Mouse (Mus musculus) testis, adult 2 months (tissue): Measurements from ENCODE around the gene Lats1. TPM values are rescaled to one million over a fixed set of nuclear protein-coding genes. Genes with fewer than 3 reads are reported as not detected.
"Not testable (repeated sequence)": the region's sequence is repeated elsewhere in the genome, so short reads cannot be mapped to it uniquely, and the experiment has no call there.

Source experiments
- H3K27ac ChIP-seq: fragments of 200-500 bp; 2 replicates; pipeline ENCODE4 v1.5.1; 2012; ENCODE audit warnings: low read depth, low read length; ENCODE audit not compliant: control insufficient read depth, insufficient read depth
- H3K27me3 ChIP-seq: fragments of 200-500 bp; 2 replicates; pipeline ENCODE4 v1.6.1; 2012; ENCODE audit warnings: mild to moderate bottlenecking, low read length, moderate library complexity; ENCODE audit not compliant: control insufficient read depth, insufficient read depth
- H3K36me3 ChIP-seq: fragments of 200-500 bp; 2 replicates; pipeline ENCODE4 v1.6.1; 2012; ENCODE audit warnings: mild to moderate bottlenecking, low read length; ENCODE audit not compliant: control insufficient read depth, insufficient read depth
- H3K4me1 ChIP-seq: fragments of 200-500 bp; 2 replicates; pipeline ENCODE4 v1.6.1; 2012; ENCODE audit warnings: low read length; ENCODE audit not compliant: control insufficient read depth, insufficient read depth
- H3K4me3 ChIP-seq: fragments of 200-500 bp; 2 replicates; pipeline ENCODE4 v1.5.1; 2012; ENCODE audit warnings: low read depth, mild to moderate bottlenecking, low read length, moderate library complexity, mixed read lengths; ENCODE audit not compliant: control insufficient read depth
- CTCF ChIP-seq: fragments of 200-500 bp; IDR thresholded peaks from 2 replicates; pipeline ENCODE4 v1.5.1; 2012; ENCODE audit warnings: low read depth, mild to moderate bottlenecking, inconsistent platforms, low read length, moderate library complexity; ENCODE audit not compliant: control insufficient read depth, insufficient read depth, insufficient replicate concordance
- POLR2A ChIP-seq: fragments of 200-500 bp; IDR thresholded peaks from 2 replicates; pipeline ENCODE4 v1.6.1; 2012; ENCODE audit warnings: low read depth, mild to moderate bottlenecking, inconsistent platforms, low read length, moderate library complexity; ENCODE audit not compliant: control insufficient read depth
- polyA plus RNA-seq: library from polyadenylated mRNA; depleted of rRNA; stranded (reverse); fragments of >200 nt; gene quantifications from 2 replicates; pipeline ENCODE4 v1.2.3, GENCODE M21; 2012; rRNA removed

The Lats1 gene
- polyA plus RNA-seq, 1 experiment = 12.9 TPM

GRCm38 (mm10) chr10:7726501-7726812 is 45.4 kb downstream of the Lats1 start:
- TF ChIP-seq CTCF (no peak), POLR2A (no peak)
- Histone ChIP-seq H3K27me3 (no peaks in the 10 kb centered on the region), H3K27ac (peak overlapping the region; percentile 90; the same call in 1 of the 2 replicates), H3K4me3 (peak overlapping the region; percentile 99), H3K4me1 (no peaks in the 10 kb centered on the region; the same call in 1 of the 2 replicates), H3K36me3 (no peaks in the 10 kb centered on the region)

- no peak overlapping the region for H3K27ac ChIP-seq
- no peaks in the 10 kb centered on the region for H3K36me3 ChIP-seq
Observed at GRCm38 (mm10) chr10:7727011-7727410, 46.0 kb downstream of the Lats1 start.

GRCm38 (mm10) chr10:7731582-7731981 is 50.6 kb downstream of the Lats1 start:
- Histone ChIP-seq H3K4me3 (no peak overlapping the region), H3K27me3 (no peaks in the 10 kb centered on the region), H3K4me1 (no peaks in the 10 kb centered on the region; the same call in 1 of the 2 replicates), H3K36me3 (no peaks in the 10 kb centered on the region), H3K27ac (no peak overlapping the region)
- TF ChIP-seq POLR2A (no peak), CTCF (no peak)

More at GRCm38 (mm10) chr10:7727011-7727410, 46.0 kb downstream of the Lats1 start:
- Histone ChIP-seq H3K4me3 (no peak overlapping the region), H3K4me1 (no peaks in the 10 kb centered on the region; the same call in 1 of the 2 replicates), H3K27me3 (no peaks in the 10 kb centered on the region)
- no peak for TF ChIP-seq POLR2A
- no peak for TF ChIP-seq CTCF

- no peak overlapping the region for H3K4me3 ChIP-seq
- no peaks in the 10 kb centered on the region for H3K27me3 ChIP-seq
- H3K36me3 ChIP-seq = no peaks in the 10 kb centered on the region
- no peaks in the 10 kb centered on the region for H3K4me1 ChIP-seq
- TF ChIP-seq CTCF (no peak), POLR2A (no peak)
- no peak overlapping the region for H3K27ac ChIP-seq
Observed at GRCm38 (mm10) chr10:7737122-7737521, 56.1 kb downstream of the Lats1 start.

GRCm38 (mm10) chr10:7737914-7738313 is 56.9 kb downstream of the Lats1 start:
- TF ChIP-seq POLR2A (no peak), CTCF (no peak)
- Histone ChIP-seq H3K36me3 (no peaks in the 10 kb centered on the region), H3K4me1 (no peaks in the 10 kb centered on the region), H3K4me3 (no peak overlapping the region), H3K27ac (no peak overlapping the region), H3K27me3 (no peaks in the 10 kb centered on the region)

- H3K4me1 ChIP-seq, H3K36me3 ChIP-seq, H3K27me3 ChIP-seq, H3K27ac ChIP-seq, H3K4me3 ChIP-seq: not testable (repeated sequence)
Observed at GRCm38 (mm10) chr10:7745528-7745927, 64.5 kb downstream of the Lats1 start.

GRCm38 (mm10) chr10:7748752-7749151 is 67.7 kb downstream of the Lats1 start:
- TF ChIP-seq CTCF = no peak
- no peak for TF ChIP-seq POLR2A
- Histone ChIP-seq H3K36me3 (no peaks in the 10 kb centered on the region), H3K27ac (no peak overlapping the region), H3K27me3 (no peaks in the 10 kb centered on the region), H3K4me3 (no peak overlapping the region), H3K4me1 (no peaks in the 10 kb centered on the region)

GRCm38 (mm10) chr10:7757544-7757943 is 76.5 kb downstream of the Lats1 start:
- Histone ChIP-seq H3K36me3 (no peaks in the 10 kb centered on the region; the same call in 1 of the 2 replicates), H3K27me3 (no peaks in the 10 kb centered on the region), H3K4me1 (no peaks in the 10 kb centered on the region), H3K4me3 (no peak overlapping the region), H3K27ac (no peak overlapping the region)
- TF ChIP-seq POLR2A (no peak), CTCF (no peak)

Other genes with a start within 250 kb of the Lats1 start
- 0.42 and 0.61 TPM in 2 replicates for gene Ulbp1, start 207.6 kb upstream of the Lats1 start, polyA plus RNA-seq
- 2.9 and 3.1 TPM in 2 replicates for gene Lrp11, start 91.4 kb upstream of the Lats1 start, polyA plus RNA-seq
- 26.0 and 27.5 TPM in 2 replicates for gene Nup43, start 13.7 kb upstream of the Lats1 start, polyA plus RNA-seq
- gene Pcmt1, start 78 bp upstream of the Lats1 start, polyA plus RNA-seq = 187 and 212 TPM in 2 replicates
- 4.3 and 5.2 TPM in 2 replicates for gene Katna1, start 44.8 kb downstream of the Lats1 start, polyA plus RNA-seq
- gene Ginm1, start 111.6 kb downstream of the Lats1 start, polyA plus RNA-seq = 19.1 and 19.9 TPM in 2 replicates
- gene Ppil4, start 111.7 kb downstream of the Lats1 start, polyA plus RNA-seq = 6.0 and 7.7 TPM in 2 replicates
- 0.17 and 0.18 TPM in 2 replicates for gene Zc3h12d, start 151.3 kb downstream of the Lats1 start, polyA plus RNA-seq